8 mouse cellular contexts compared by ENCODE assay signal in genomic region chr4:123233492-123234084, GRCm38 (mm10). TPM values are rescaled to one million over a fixed set of nuclear protein-coding genes. Genes with fewer than 3 reads are reported as not detected.
DNase-seq lines count a peak whose midpoint lies in the region; ATAC-seq and TF ChIP-seq lines count a peak whose summit lies in the region.

Heyl (plus strand) TSS chr4:123233556.

- no peak for TF ChIP-seq POLR2A in kidney, adult 2 months (IDR thresholded peaks at IDR 0.05; ENCODE audit: low read depth, low read length)

- peaks cover 82% of the 10 kb centered on the region for H3K27me3 ChIP-seq in heart, embryonic 10.5 days (ENCODE audit: insufficient read depth, poor library complexity, severe bottlenecking)
- no peaks in the 10 kb centered on the region for H3K27me3 ChIP-seq in kidney, adult 2 months (replicated peaks; ENCODE audit: control insufficient read depth, insufficient read depth, low read length)
- H3K27me3 ChIP-seq in lung, embryonic 14.5 days (ENCODE audit: insufficient read depth, low read length) = peaks cover 34% of the 10 kb centered on the region

- 2% methylated on average over 52 of the region's 52 CpGs for WGBS in heart, embryonic 10.5 days
- 2% methylated on average over 52 of the region's 52 CpGs for WGBS in kidney, adult 2 months
- WGBS in lung, embryonic 14.5 days = 2% methylated on average over 52 of the region's 52 CpGs

- H3K36me3 ChIP-seq in ES-E14 (ENCODE audit: control insufficient read depth, insufficient read depth, low read length, poor library complexity, severe bottlenecking) = no peaks in the 10 kb centered on the region
- H3K36me3 ChIP-seq in heart, embryonic 10.5 days = no peaks in the 10 kb centered on the region
- no peaks in the 10 kb centered on the region for H3K36me3 ChIP-seq in kidney, adult 2 months (ENCODE audit: control insufficient read depth, insufficient read depth, low read length)
- no peaks in the 10 kb centered on the region for H3K36me3 ChIP-seq in lung, embryonic 14.5 days (ENCODE audit: insufficient read depth)

- peak within 1 kb of the TSS; percentile 85 for H3K4me2 ChIP-seq in lung, embryonic 14.5 days

- H3K9me3 ChIP-seq in ES-E14 (ENCODE audit: control insufficient read depth, insufficient read depth, low read depth, low read length) = no peaks in the 10 kb centered on the region
- H3K9me3 ChIP-seq in heart, embryonic 10.5 days = no peaks in the 10 kb centered on the region
- H3K9me3 ChIP-seq in lung, embryonic 14.5 days (ENCODE audit: low read depth, low read length) = no peaks in the 10 kb centered on the region

- H3K4me3 ChIP-seq in ES-E14 (ENCODE audit: insufficient read depth in 1 of 2, low read depth in 1 of 2, low read length in 2 of 2, poor library complexity in 1 of 2, severe bottlenecking in 1 of 2) = peak within 1 kb of the TSS; percentile 59 to 63
- H3K4me3 ChIP-seq in heart, embryonic 10.5 days = peak within 1 kb of the TSS; percentile 68
- peak within 1 kb of the TSS; percentile 38 for H3K4me3 ChIP-seq in kidney, adult 2 months (ENCODE audit: insufficient read depth, low read depth, low read length)
- peak within 1 kb of the TSS; percentile 46 for H3K4me3 ChIP-seq in lung, embryonic 14.5 days (ENCODE audit: low read depth, low read length)

- H3K27ac ChIP-seq in ES-E14 (ENCODE audit: insufficient read depth, low read depth, low read length, poor library complexity, severe bottlenecking) = no peak within 1 kb of the TSS
- peak within 1 kb of the TSS; percentile 84 for H3K27ac ChIP-seq in heart, embryonic 10.5 days
- peak within 1 kb of the TSS; percentile 13; the same call in 1 of the 2 replicates for H3K27ac ChIP-seq in kidney, adult 2 months (ENCODE audit: insufficient read depth, low read depth, low read length)
- H3K27ac ChIP-seq in lung, embryonic 14.5 days (ENCODE audit: low read depth) = peak within 1 kb of the TSS; percentile 46; the same call in 1 of the 2 replicates

- in situ Hi-C loops in ES-E14 (cut with MboI; ENCODE audit: low sequenced_read_pairs in 2 of 2, unreplicated experiment in 2 of 2) = no loop called here

- H3K9ac ChIP-seq in ES-E14 (ENCODE audit: insufficient read depth, low read depth, low read length, poor library complexity, severe bottlenecking) = no peak within 1 kb of the TSS
- peak within 1 kb of the TSS; percentile 48 for H3K9ac ChIP-seq in lung, embryonic 14.5 days

- DNase-seq in ES-E14 (ENCODE audit: low read depth, low spot score) = no peak
- DNase-seq in heart, embryonic 10.5 days (ENCODE audit: low spot score) = no peak
- DNase-seq in kidney, adult 2 months = peak; percentile 69
- peak; percentile 67 for DNase-seq in lung, embryonic 14.5 days
- peak; percentile 51 for DNase-seq in retina, embryonic 14.5 days (ENCODE audit: low spot score)
- DNase-seq in layer of hippocampus, adult 11-12 months (ENCODE audit: low spot score) = no peak

- TF ChIP-seq CTCF in kidney, adult 2 months (conservative IDR thresholded peaks at IDR 0.05; ENCODE audit: insufficient read depth, insufficient read length, low read depth, low read length) = no peak
- TF ChIP-seq CTCF in lung, embryonic 14.5 days (IDR thresholded peaks at IDR 0.05; ENCODE audit: low read depth) = no peak

- ATAC-seq in common myeloid progenitor, adult 5-6 weeks (replicated peaks; ENCODE audit: low read depth, poor library complexity, severe bottlenecking) = peak; percentile 31; the same call in 1 of the 2 replicates
- peak; percentile 54 for ATAC-seq in lung, embryonic 14.5 days (ENCODE audit: insufficient read depth)
- no peak for ATAC-seq in monocyte, adult 5-6 weeks (replicated peaks; ENCODE audit: insufficient number of reproducible peaks, low FRiP score, low TSS enrichment, poor library complexity, severe bottlenecking)

- peaks cover 0 to 5% of the 10 kb centered on the region in 2 experiments; a peak in 1 of 4 replicates for H3K4me1 ChIP-seq in ES-E14 (ENCODE audit: control insufficient read depth in 2 of 2, insufficient read depth in 2 of 2, low read length in 2 of 2, poor library complexity in 1 of 2)
- H3K4me1 ChIP-seq in heart, embryonic 10.5 days = peaks cover 51% of the 10 kb centered on the region
- peaks cover 5% of the 10 kb centered on the region; the same call in 1 of the 2 replicates for H3K4me1 ChIP-seq in kidney, adult 2 months (ENCODE audit: control insufficient read depth, insufficient read depth, low read length)
- peaks cover 17% of the 10 kb centered on the region for H3K4me1 ChIP-seq in lung, embryonic 14.5 days (ENCODE audit: insufficient read depth)

TF ChIP-seq in ES-E14, 5 proteins besides CTCF, POLR2A, EP300 and RAD21:
- TF ChIP-seq HCFC1 (IDR thresholded peaks at IDR 0.05; ENCODE audit: borderline replicate concordance, insufficient read depth, low read length) (no peak), CHD2 (IDR thresholded peaks at IDR 0.05; ENCODE audit: low read depth, low read length) (no peak), ZNF384 (IDR thresholded peaks at IDR 0.05; ENCODE audit: low read depth, low read length) (no peak), MAFK (IDR thresholded peaks at IDR 0.05; ENCODE audit: insufficient read depth, low read depth, low read length) (no peak), ZC3H11A (IDR thresholded peaks at IDR 0.05; ENCODE audit: borderline replicate concordance, low read depth, low read length) (no peak)

RNA-seq across cellular contexts. Expression of gene Heyl, which starts in this region (rescaled TPM):
- total RNA-seq in ES-E14 (2012; rRNA removed) = not detected in 2 replicates
- not detected in 2 replicates for total RNA-seq in common myeloid progenitor, adult 5-6 weeks (2017)
- 3.2 and 3.9 TPM in 2 replicates for polyA plus RNA-seq in heart, embryonic 10.5 days (2016; fragmentation: Nextera tagmentation; extraction: Ambion mirVana)
- polyA plus RNA-seq in kidney, adult 2 months (2012; rRNA removed) = 3.5 and 4.1 TPM in 2 replicates
- 34.9 and 36.9 TPM in 2 replicates for polyA plus RNA-seq in lung, embryonic 14.5 days (2014; fragmentation: Nextera tagmentation; extraction: Ambion mirVana)
- 0.10 TPM in 1 of 3 replicates, not detected in the others for total RNA-seq in monocyte, adult 5-6 weeks (2017)

Comparison
In these comparisons a context has a peak if more than half of its experiments do, and no peak if none do; other contexts are left out.
1. Peak in ATAC-seq in common myeloid progenitor, adult 5-6 weeks; RNA of the gene not detected or under 1 TPM.
2. DNase-seq: peak in kidney, adult 2 months (single experiment), lung, embryonic 14.5 days (single experiment) and retina, embryonic 14.5 days (single experiment); none in ES-E14 (single experiment), heart, embryonic 10.5 days (single experiment) and layer of hippocampus, adult 11-12 months (single experiment).
3. Peak in every context shown above with its lines, with median percentiles within 50 percentile points of each other: H3K4me3 ChIP-seq.